Mouse (Mus musculus): ENCODE results near the gene Patz1.

Gene Patz1

GRCm38 (mm10) chr11:3330566-3330965 lies 41.9 kb downstream of the Patz1 start:
- DNase-seq (ENCODE audit: low spot score), result peak; percentile 82

- DNase-seq (ENCODE audit: low spot score), result no peak
Measured at GRCm38 (mm10) chr11:3330991-3331750, 42.5 kb downstream of the Patz1 start.

GRCm38 (mm10) chr11:3331756-3332642 lies 43.3 kb downstream of the Patz1 start:
- DNase-seq (ENCODE audit: low spot score), result peak; percentile 90

- no peak for DNase-seq (ENCODE audit: low spot score)
Measured at GRCm38 (mm10) chr11:3333111-3333695, 44.5 kb downstream of the Patz1 start.

- DNase-seq (ENCODE audit: low spot score), result no peak
Measured at GRCm38 (mm10) chr11:3334141-3334710, 45.6 kb downstream of the Patz1 start.

GRCm38 (mm10) chr11:3334711-3335316 lies 46.1 kb downstream of the Patz1 start:
- no peak for DNase-seq (ENCODE audit: low spot score)

GRCm38 (mm10) chr11:3335651-3336216 lies 47.1 kb downstream of the Patz1 start:
- peak; percentile 26 for DNase-seq (ENCODE audit: low spot score)

GRCm38 (mm10) chr11:3336602-3337001 lies 47.9 kb downstream of the Patz1 start:
- no peak for DNase-seq (ENCODE audit: low spot score)

GRCm38 (mm10) chr11:3337173-3337955 lies 48.7 kb downstream of the Patz1 start:
- peak; percentile 41 for DNase-seq (ENCODE audit: low spot score)

GRCm38 (mm10) chr11:3337961-3338360 lies 49.3 kb downstream of the Patz1 start:
- no peak for DNase-seq (ENCODE audit: low spot score)

GRCm38 (mm10) chr11:3341476-3341875 lies 52.8 kb downstream of the Patz1 start:
- no peak for DNase-seq (ENCODE audit: low spot score)

GRCm38 (mm10) chr11:3344916-3345315 lies 56.2 kb downstream of the Patz1 start:
- no peak for DNase-seq (ENCODE audit: low spot score)

- DNase-seq (ENCODE audit: low spot score), result no peak
Measured at GRCm38 (mm10) chr11:3346351-3346750, 57.7 kb downstream of the Patz1 start.

- DNase-seq (ENCODE audit: low spot score), result peak; percentile 57
Measured at GRCm38 (mm10) chr11:3347091-3347834, 58.6 kb downstream of the Patz1 start.

GRCm38 (mm10) chr11:3347835-3348195 lies 59.1 kb downstream of the Patz1 start:
- no peak for DNase-seq (ENCODE audit: low spot score)

GRCm38 (mm10) chr11:3348576-3349342 lies 60.1 kb downstream of the Patz1 start:
- DNase-seq (ENCODE audit: low spot score), result no peak

GRCm38 (mm10) chr11:3349343-3349695 lies 60.6 kb downstream of the Patz1 start:
- no peak for DNase-seq (ENCODE audit: low spot score)

GRCm38 (mm10) chr11:3352131-3352530 lies 63.5 kb downstream of the Patz1 start:
- DNase-seq (ENCODE audit: low spot score), result no peak

GRCm38 (mm10) chr11:3352990-3353585 lies 64.4 kb downstream of the Patz1 start:
- no peak for DNase-seq (ENCODE audit: low spot score)
